Mouse (Mus musculus) spleen, embryonic (tissue): ENCODE data around the gene Ercc4.

ENCODE experiments used
- CTCF ChIA-PET: fragments of 350-600 bp; sonication (Branson Sonifier 250); formaldehyde crosslinking; loops from one replicate; lab custom pipeline; 2022; lab: Charles Lee

The Ercc4 gene

DNA sequence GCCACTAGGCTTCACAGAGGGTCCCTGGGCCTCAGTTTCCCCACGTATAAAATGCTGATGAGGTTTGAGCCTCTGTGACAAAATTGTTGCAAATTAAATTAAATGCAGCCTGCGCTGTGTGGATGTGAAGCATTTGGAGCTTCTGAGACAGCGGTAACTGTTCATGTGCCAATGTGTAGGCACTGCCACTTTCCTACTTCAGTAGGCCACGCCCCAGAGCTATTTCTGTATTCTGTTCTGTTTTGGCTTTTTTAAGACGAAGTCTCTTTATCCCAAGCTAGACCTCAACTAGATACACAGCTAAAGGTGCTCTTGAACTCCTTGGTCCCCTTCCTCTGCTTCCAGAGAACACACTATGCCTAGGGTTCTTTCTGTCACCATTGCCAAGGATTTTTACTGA is 85.4 kb downstream of the Ercc4 start:
- CTCF ChIA-PET, result no interaction called here

DNA sequence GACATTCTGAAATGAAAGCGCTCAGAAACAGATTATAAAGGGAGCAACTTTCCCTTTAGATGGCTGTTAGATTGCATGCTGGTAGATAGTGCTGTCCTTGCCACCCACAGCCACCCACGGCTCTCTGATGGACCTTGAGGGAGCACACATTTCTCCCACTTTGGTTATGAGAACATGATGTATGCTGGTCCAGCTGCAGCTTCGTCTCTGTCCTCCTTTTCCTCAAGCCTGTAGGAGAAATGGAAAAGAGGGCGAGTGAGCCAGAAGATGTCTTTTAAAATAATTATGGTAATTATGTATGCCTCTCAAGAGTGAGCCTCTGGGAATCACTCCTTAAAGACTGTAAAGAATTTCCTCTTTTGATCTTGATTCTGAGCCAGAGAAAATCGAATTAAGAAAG is 87.1 kb downstream of the Ercc4 start:
- CTCF ChIA-PET, result no interaction called here

DNA sequence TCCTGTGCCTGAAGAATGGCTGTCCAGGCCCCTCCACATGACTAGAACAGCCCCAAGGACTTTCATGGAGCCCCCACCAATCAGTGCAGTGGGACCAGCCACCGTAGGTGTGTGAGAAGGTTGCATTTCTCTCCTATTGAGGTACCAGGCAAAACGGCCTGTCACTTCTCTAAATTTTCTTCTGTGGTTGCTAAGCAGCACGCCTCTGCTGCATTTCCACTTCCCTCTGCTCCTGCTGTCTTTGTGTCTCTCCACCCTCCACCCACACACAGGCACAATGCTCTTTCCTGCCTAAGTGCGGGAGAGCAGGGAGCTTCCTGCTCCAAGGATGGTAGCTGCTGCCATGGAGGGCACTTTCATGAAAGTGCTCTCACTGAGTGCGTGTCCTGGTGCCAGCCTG is 87.8 kb downstream of the Ercc4 start:
- CTCF ChIA-PET, result no interaction called here

DNA sequence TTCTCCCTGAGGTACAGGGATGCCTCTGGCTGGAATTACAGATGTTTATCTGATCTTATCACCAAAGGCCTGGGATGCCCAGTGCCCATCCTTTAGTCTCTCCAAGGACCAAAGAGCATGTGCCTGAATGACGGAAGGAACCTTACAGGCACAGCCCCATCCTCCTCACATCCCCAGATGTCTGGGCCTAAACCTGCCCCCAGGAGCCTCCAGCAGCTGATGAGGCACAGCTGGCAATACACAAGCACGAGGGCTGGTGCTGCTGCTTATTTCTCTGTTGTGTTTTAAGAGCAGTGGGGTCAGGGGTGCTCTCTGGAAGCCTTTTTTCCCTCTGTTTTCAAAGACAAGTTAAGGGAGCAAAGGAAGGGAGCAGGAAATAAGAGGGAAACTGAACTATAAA is 89.7 kb downstream of the Ercc4 start:
- CTCF ChIA-PET, result no interaction called here
